Mouse (Mus musculus) liver, postnatal 0 days (tissue): ENCODE data around the gene Ric8a. TPM values are rescaled to one million over a fixed set of nuclear protein-coding genes. Genes with fewer than 3 reads are reported as not detected.

ENCODE experiments used
- ATAC-seq: fragments of 200-750 bp; cut with Nextera tagmentation; 2 replicates; pipeline ENCODE4 v1.8.0; 2017; ENCODE audit warnings: mild to moderate bottlenecking, moderate library complexity
- DNase-seq: peaks from one replicate; pipeline ENCODE4 v3.0.0-alpha.2; 2016
- H3K27ac ChIP-seq: fragments of 300-500 bp; sonication (generic); 2 replicates; pipeline ENCODE4 v1.5.1; 2014; ENCODE audit warnings: antibody characterized with exemption, moderate library complexity, mild to moderate bottlenecking, low read depth
- H3K27me3 ChIP-seq: fragments of 300-500 bp; sonication (generic); 2 replicates; pipeline ENCODE4 v1.6.1; 2014; ENCODE audit warnings: low read length, control low read depth, mixed read lengths; ENCODE audit not compliant: insufficient read depth
- H3K36me3 ChIP-seq: fragments of 300-500 bp; sonication (generic); replicated peaks from 2 replicates; pipeline ENCODE4 v1.6.1; 2014; ENCODE audit warnings: mild to moderate bottlenecking, control low read depth, low read length, moderate library complexity, mixed read lengths; ENCODE audit not compliant: insufficient read depth
- H3K4me1 ChIP-seq: fragments of 300-500 bp; sonication (generic); 2 replicates; pipeline ENCODE4 v1.6.1; 2014; ENCODE audit warnings: antibody characterized with exemption, mild to moderate bottlenecking, control low read depth; ENCODE audit not compliant: insufficient read depth
- H3K4me2 ChIP-seq: fragments of 300-500 bp; sonication (generic); 2 replicates; pipeline ENCODE4 v1.6.1; 2014; ENCODE audit warnings: low read depth, mild to moderate bottlenecking, low read length, moderate library complexity, mixed read lengths
- H3K4me3 ChIP-seq: fragments of 300-500 bp; sonication (generic); 2 replicates; pipeline ENCODE4 v1.5.1; 2014; ENCODE audit warnings: low read depth, low read length
- H3K9ac ChIP-seq: fragments of 300-500 bp; sonication (generic); replicated peaks from 2 replicates; pipeline ENCODE4 v1.6.1; 2014; ENCODE audit warnings: mild to moderate bottlenecking, moderate library complexity
- H3K9me3 ChIP-seq: fragments of 300-500 bp; sonication (generic); 2 replicates; pipeline ENCODE4 v1.6.1; 2016; ENCODE audit warnings: mild to moderate bottlenecking, control low read depth, low read length, mixed read lengths
- CTCF ChIP-seq: sonication (generic); IDR thresholded peaks from 2 replicates; pipeline ENCODE4 v1.5.1; 2016; ENCODE audit warnings: antibody characterized with exemption, low read depth
- EP300 ChIP-seq: IDR thresholded peaks from 2 replicates; pipeline ENCODE4 v1.6.1; 2016; ENCODE audit warnings: antibody characterized with exemption, low read depth, mild to moderate bottlenecking
- WGBS: fragments of 180-500 bp; shearing (Covaris S2); extraction: QIAGEN DNeasy Blood & Tissue Kit; methylation state at CpG from one replicate; pipeline ENCODE4 v1.1.7; 2014; ENCODE audit not compliant: insufficient replicate concordance; 5-methylcytosine and 5-hydroxymethylcytosine counted together
- polyA plus RNA-seq: library from polyadenylated mRNA; unstranded; fragments of >200 nt; fragmentation: Nextera tagmentation; extraction: Ambion mirVana; gene quantifications from 2 replicates; pipeline ENCODE4 v1.2.1, GENCODE M21; 2015

The Ric8a gene
- polyA plus RNA-seq, 1 experiment from 2014 or later = 17.1 TPM

DNA sequence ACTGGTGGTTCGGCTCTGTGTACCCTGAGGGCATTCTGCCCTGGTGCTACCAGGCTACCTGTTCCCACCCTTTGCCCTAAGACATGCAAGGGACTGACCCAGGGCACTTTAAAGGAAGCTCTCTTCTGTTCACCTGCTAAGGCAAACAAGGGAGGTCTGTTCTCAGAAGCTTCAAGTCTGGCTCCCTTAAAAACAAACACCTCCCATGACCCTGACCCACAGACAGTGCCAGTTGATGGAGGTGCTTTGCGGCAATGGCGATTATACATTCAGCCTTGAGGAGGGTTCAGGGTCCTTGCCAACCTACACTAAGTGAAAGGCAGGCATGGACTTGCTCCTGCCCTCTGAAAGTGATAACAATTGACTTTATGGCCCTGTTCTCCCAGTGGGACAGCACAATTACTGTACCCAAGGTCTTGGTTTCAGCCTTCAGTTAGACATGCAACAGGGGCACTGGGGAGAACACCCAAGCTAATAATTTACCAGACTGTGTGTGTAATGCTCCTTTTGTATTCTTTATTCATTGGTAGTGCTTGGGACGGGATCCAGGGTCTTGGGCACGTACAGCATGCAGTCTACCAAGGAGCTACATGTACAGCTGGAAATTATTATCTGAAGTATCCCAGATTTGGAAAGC is 56.2 kb downstream of the Ric8a start:
- H3K36me3 ChIP-seq = no peaks in the 10 kb centered on the region
- no peak overlapping the region for H3K4me3 ChIP-seq
- peaks cover 11% of the 10 kb centered on the region for H3K4me1 ChIP-seq
- H3K9ac ChIP-seq = no peak overlapping the region
- H3K27me3 ChIP-seq = no peaks in the 10 kb centered on the region
- ATAC-seq = peak; percentile 26; the same call in 1 of the 2 replicates
- peak overlapping the region; percentile 83 for H3K27ac ChIP-seq
- H3K9me3 ChIP-seq = no peaks in the 10 kb centered on the region
- WGBS = 63% methylated on average over 5 of the region's 5 CpGs
- TF ChIP-seq EP300 (no peak), CTCF (no peak)
- peak overlapping the region; percentile 13; the same call in 1 of the 2 replicates for H3K4me2 ChIP-seq
- DNase-seq = no peak

Other genes starting within 250 kb of the Ric8a start
- gene Olfr61, start 228.0 kb upstream of the Ric8a start, polyA plus RNA-seq = not detected in 2 replicates
- not detected in 2 replicates for gene Olfr53, start 210.5 kb upstream of the Ric8a start, polyA plus RNA-seq
- not detected in 2 replicates for gene Olfr539, start 197.0 kb upstream of the Ric8a start, polyA plus RNA-seq
- gene Olfr45, start 175.0 kb upstream of the Ric8a start, polyA plus RNA-seq = not detected in 2 replicates
- not detected in 2 replicates for gene Olfr541, start 159.7 kb upstream of the Ric8a start, polyA plus RNA-seq
- 556 and 629 TPM in 2 replicates for gene Cyp2e1, start 93.2 kb upstream of the Ric8a start, polyA plus RNA-seq
- not detected in 2 replicates for gene Syce1, start 69.1 kb upstream of the Ric8a start, polyA plus RNA-seq
- gene Zfp941, start 34.8 kb upstream of the Ric8a start, polyA plus RNA-seq = 0.14 and 0.21 TPM in 2 replicates
- gene Urah, start 21.9 kb upstream of the Ric8a start, polyA plus RNA-seq = 316 TPM in 2 replicates
- gene Scgb1c1, start 11.4 kb upstream of the Ric8a start, polyA plus RNA-seq = not detected in 2 replicates
- gene Odf3, start 9.2 kb upstream of the Ric8a start, polyA plus RNA-seq = not detected in 2 replicates
- not detected in 2 replicates for gene Gm45785, start 626 bp upstream of the Ric8a start, polyA plus RNA-seq
- gene Bet1l, start 620 bp downstream of the Ric8a start, polyA plus RNA-seq = 30.7 and 35.9 TPM in 2 replicates
- gene Psmd13, start 25.0 kb downstream of the Ric8a start, polyA plus RNA-seq = 106 and 112 TPM in 2 replicates
- gene Sirt3, start 25.4 kb downstream of the Ric8a start, polyA plus RNA-seq = 66.2 and 66.9 TPM in 2 replicates
- gene Cox8b, start 43.5 kb downstream of the Ric8a start, polyA plus RNA-seq = 1.2 and 12.7 TPM in 2 replicates
- 16.7 and 18.8 TPM in 2 replicates for gene Nlrp6, start 63.9 kb downstream of the Ric8a start, polyA plus RNA-seq
- 5.5 and 6.3 TPM in 2 replicates for gene Pgghg, start 84.4 kb downstream of the Ric8a start, polyA plus RNA-seq
- 0.41 and 0.48 TPM in 2 replicates for gene Ifitm5, start 93.3 kb downstream of the Ric8a start, polyA plus RNA-seq
- 0.59 TPM in 1 of 2 replicates, not detected in the other for gene Gm45717, start 99.0 kb downstream of the Ric8a start, polyA plus RNA-seq
- gene Ifitm2, start 99.0 kb downstream of the Ric8a start, polyA plus RNA-seq = 798 and 816 TPM in 2 replicates
- 33.4 and 38.6 TPM in 2 replicates for gene Ifitm1, start 110.3 kb downstream of the Ric8a start, polyA plus RNA-seq
- 295 and 298 TPM in 2 replicates for gene Ifitm3, start 153.8 kb downstream of the Ric8a start, polyA plus RNA-seq
- 53.6 and 54.4 TPM in 2 replicates for gene Ifitm6, start 161.0 kb downstream of the Ric8a start, polyA plus RNA-seq
- not detected in 2 replicates for gene Gm17387, start 172.2 kb downstream of the Ric8a start, polyA plus RNA-seq
- 0.15 and 0.34 TPM in 2 replicates for gene B4galnt4, start 204.1 kb downstream of the Ric8a start, polyA plus RNA-seq
- gene Pkp3, start 221.3 kb downstream of the Ric8a start, polyA plus RNA-seq = 1.4 and 1.5 TPM in 2 replicates
- gene Sigirr, start 243.6 kb downstream of the Ric8a start, polyA plus RNA-seq = 18.0 and 20.1 TPM in 2 replicates